ENCODE assay signal across 34 mouse cellular contexts in the genomic region with DNA sequence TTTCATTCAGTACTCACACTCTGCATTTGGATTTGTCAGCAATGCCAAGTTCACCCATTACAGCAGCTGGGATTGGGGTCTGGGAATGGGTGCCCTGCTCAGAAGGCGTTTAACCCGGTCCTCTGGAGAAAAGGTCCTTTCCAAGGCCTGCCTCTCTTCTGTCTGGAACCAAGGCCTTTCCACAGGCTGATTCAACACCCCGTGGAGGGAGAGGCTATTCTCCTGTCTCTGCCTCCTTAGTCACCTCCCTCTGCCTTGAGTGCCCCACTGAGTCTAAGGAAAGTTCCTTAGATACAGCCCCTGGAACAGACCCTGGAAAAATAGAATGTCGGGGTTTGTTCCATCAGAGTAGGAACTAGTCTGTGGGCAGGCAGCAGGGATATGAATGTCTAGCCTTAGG. TPM values are rescaled to one million over a fixed set of nuclear protein-coding genes. Genes with fewer than 3 reads are reported as not detected.
"Had no signal": no experiment of that assay in that cellular context is flagged by ENCODE, and none has a peak within 500 bp of the region (broad histone marks: within the 10 kb centered on the region; RNA-seq: fewer than 3 reads in every experiment).

No protein-coding gene starts in this region.

- H3K36me3 ChIP-seq: limb, embryonic 10.5 days; limb, embryonic 12.5 days; limb, embryonic 13.5 days; limb, embryonic 15.5 days; liver, embryonic 12.5 days; liver, embryonic 13.5 days; liver, embryonic 15.5 days; lung, embryonic 15.5 days; midbrain, embryonic 12.5 days; midbrain, embryonic 13.5 days; midbrain, embryonic 15.5 days; neural tube, embryonic 12.5 days had no signal

- H3K4me1 ChIP-seq: limb, embryonic 15.5 days; midbrain, embryonic 13.5 days; midbrain, embryonic 15.5 days; neural tube, embryonic 12.5 days had no signal

- ATAC-seq: liver, embryonic 12.5 days; liver, postnatal 0 days; lung, postnatal 0 days; midbrain, embryonic 13.5 days; midbrain, embryonic 15.5 days; midbrain, embryonic 16.5 days had no signal

- H3K9ac ChIP-seq: limb, embryonic 12.5 days; limb, embryonic 13.5 days; limb, embryonic 15.5 days; liver, embryonic 12.5 days; liver, embryonic 13.5 days; liver, embryonic 14.5 days; liver, embryonic 15.5 days; liver, postnatal 0 days; lung, embryonic 14.5 days; lung, embryonic 15.5 days; midbrain, embryonic 12.5 days; midbrain, embryonic 13.5 days; midbrain, embryonic 15.5 days; neural tube, embryonic 12.5 days had no signal

- H3K27ac ChIP-seq: left cerebral cortex, adult 2 months; limb, embryonic 10.5 days; limb, embryonic 12.5 days; limb, embryonic 13.5 days; limb, embryonic 15.5 days; liver, embryonic 12.5 days; liver, embryonic 13.5 days; liver, embryonic 14.5 days; liver, embryonic 15.5 days; lung, embryonic 15.5 days; macrophage; midbrain, embryonic 12.5 days; midbrain, embryonic 13.5 days; midbrain, embryonic 15.5 days; neural tube, embryonic 12.5 days had no signal

- H3K9me3 ChIP-seq: limb, embryonic 10.5 days; limb, embryonic 12.5 days; limb, embryonic 13.5 days; limb, embryonic 15.5 days; liver, embryonic 12.5 days; liver, embryonic 13.5 days; liver, embryonic 15.5 days; lung, embryonic 15.5 days; megakaryocyte, embryonic 14.5 days; midbrain, embryonic 12.5 days; midbrain, embryonic 13.5 days; midbrain, embryonic 15.5 days; neural tube, embryonic 12.5 days had no signal

- DNase-seq: left cerebral cortex, postnatal 4 days; liver; liver, embryonic 13.5 days; liver, postnatal 0 days; lung, adult 18-20 months; lung, adult 2 months; lung, embryonic 14.5 days; lung, postnatal 10 days; lung, postnatal 14 days; lung, postnatal 36 days; lung, postnatal 4 days; midbrain, embryonic 14.5 days had no signal

- H3K4me2 ChIP-seq: limb, embryonic 12.5 days; limb, embryonic 13.5 days; limb, embryonic 15.5 days; liver, embryonic 11.5 days; liver, embryonic 12.5 days; liver, embryonic 13.5 days; liver, embryonic 15.5 days; lung, embryonic 14.5 days; lung, embryonic 15.5 days; midbrain, embryonic 12.5 days; midbrain, embryonic 13.5 days; midbrain, embryonic 15.5 days; neural tube, embryonic 12.5 days had no signal

- H3K27me3 ChIP-seq: limb, embryonic 12.5 days; limb, embryonic 13.5 days; limb, embryonic 15.5 days; lung, embryonic 15.5 days; megakaryocyte, embryonic 14.5 days; midbrain, embryonic 12.5 days; midbrain, embryonic 13.5 days; midbrain, embryonic 15.5 days; neural tube, embryonic 12.5 days had no signal

- H3K4me3 ChIP-seq: left cerebral cortex, adult 2 months; limb, embryonic 10.5 days; limb, embryonic 12.5 days; limb, embryonic 13.5 days; limb, embryonic 15.5 days; liver, embryonic 12.5 days; liver, embryonic 13.5 days; liver, embryonic 15.5 days; lung, embryonic 15.5 days; midbrain, embryonic 12.5 days; midbrain, embryonic 13.5 days; midbrain, embryonic 15.5 days; myocyte; neural tube, embryonic 12.5 days had no signal

RNA-seq across cellular contexts. Expression of a gene that starts 2.1 kb away (rescaled TPM):
- total RNA-seq: left cerebral cortex, adult 2 months; left cerebral cortex, postnatal 10 days; left cerebral cortex, postnatal 25 days; left cerebral cortex, postnatal 4 days; megakaryocyte progenitor cell, adult 5-6 weeks had no signal
- polyA plus RNA-seq: myocyte had no signal
